Mouse (Mus musculus): ENCODE measurements around the gene 1700012P22Rik. TPM values are rescaled to one million over a fixed set of nuclear protein-coding genes. Genes with fewer than 3 reads are reported as not detected.

1700012P22Rik gene
- polyA plus RNA-seq, 1 experiment from 2014 or later, result not detected

- Histone ChIP-seq H3K79me2 (ENCODE audit: inconsistent target) (no peaks in the 10 kb centered on the region), H3K36me3 (ENCODE audit: inconsistent target) (no peaks in the 10 kb centered on the region), H3K4me3 (ENCODE audit: inconsistent target) (no peak overlapping the region), H3K27ac (no peak overlapping the region)
- 3% methylated on average over 17 of the region's 17 CpGs for WGBS (ENCODE audit: missing documents)
Observed at GRCm38 (mm10) chr4:144404456-144405086, 34.0 kb downstream of the 1700012P22Rik start.

DNA sequence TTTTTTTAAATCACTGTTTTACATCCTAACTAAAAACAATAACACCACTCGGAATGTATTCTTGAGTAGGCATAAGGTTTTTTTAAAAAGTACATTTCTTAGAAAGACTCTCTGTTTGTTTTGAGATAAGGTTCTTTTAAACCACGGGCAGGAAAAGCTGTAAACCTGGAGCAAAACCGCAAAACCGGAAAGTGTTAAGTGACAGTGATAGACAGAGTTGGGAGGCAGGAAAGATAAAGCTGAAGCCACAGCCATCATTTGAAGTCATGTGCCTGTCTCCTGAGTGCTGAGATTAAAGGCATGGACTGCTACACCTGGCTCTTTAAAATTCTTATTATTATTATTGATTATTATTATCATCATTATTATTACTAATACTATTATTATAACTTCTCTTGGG is 35.9 kb downstream of the 1700012P22Rik start:
- no peaks in the 10 kb centered on the region for H3K79me2 ChIP-seq (ENCODE audit: inconsistent target)
- 0% methylated on average over 4 of the region's 4 CpGs for WGBS (ENCODE audit: missing documents)
- no peak overlapping the region for H3K27ac ChIP-seq
- no peak overlapping the region for H3K4me3 ChIP-seq (ENCODE audit: inconsistent target)
- no peaks in the 10 kb centered on the region for H3K36me3 ChIP-seq (ENCODE audit: inconsistent target)

GRCm38 (mm10) chr4:144396316-144396715 is 42.3 kb downstream of the 1700012P22Rik start:
- WGBS (ENCODE audit: missing documents), result 89% methylated on average over 3 of the region's 3 CpGs
- Histone ChIP-seq H3K36me3 (ENCODE audit: inconsistent target) (no peaks in the 10 kb centered on the region), H3K4me3 (ENCODE audit: inconsistent target) (no peak overlapping the region), H3K27ac (no peak overlapping the region), H3K79me2 (ENCODE audit: inconsistent target) (no peaks in the 10 kb centered on the region)

- no peak within 1 kb of the TSS for H3K27ac ChIP-seq
- 80% methylated on average over 2 of the region's 2 CpGs for WGBS (ENCODE audit: missing documents)
- no peaks in the 10 kb centered on the region for H3K36me3 ChIP-seq (ENCODE audit: inconsistent target)
- H3K4me3 ChIP-seq (ENCODE audit: inconsistent target), result no peak within 1 kb of the TSS
- no peaks in the 10 kb centered on the region for H3K79me2 ChIP-seq (ENCODE audit: inconsistent target)
Observed at GRCm38 (mm10) chr4:144377911-144378310, 60.7 kb downstream of the 1700012P22Rik start, which contains the start of gene Pramef20. Pramef20 (minus strand) TSS chr4:144377933.

Other genes with a start within 250 kb of the 1700012P22Rik start
- not detected in 3 replicates for gene Oog2, start 248.1 kb downstream of the 1700012P22Rik start, polyA plus RNA-seq (2018)
- not detected in 3 replicates for gene C87977, start 225.5 kb downstream of the 1700012P22Rik start, polyA plus RNA-seq (2018)
- gene Pramel5, start 158.3 kb downstream of the 1700012P22Rik start, polyA plus RNA-seq (2018), result not detected in 3 replicates
- gene Gm13128, start 108.5 kb downstream of the 1700012P22Rik start, polyA plus RNA-seq (2018), result not detected in 3 replicates
- gene Gm13119, start 80.8 kb downstream of the 1700012P22Rik start, polyA plus RNA-seq (2018), result not detected in 3 replicates
- gene Pramef20, start 60.8 kb downstream of the 1700012P22Rik start, polyA plus RNA-seq (2018), result not detected in 3 replicates
- not detected in 3 replicates for gene Pramef12, start 30.3 kb downstream of the 1700012P22Rik start, polyA plus RNA-seq (2018)
- gene Gm9944, start 14.5 kb upstream of the 1700012P22Rik start, polyA plus RNA-seq (2018), result not detected in 3 replicates
- gene Aadacl3, start 25.0 kb upstream of the 1700012P22Rik start, polyA plus RNA-seq (2018), result not detected in 3 replicates
- gene 9430007A20Rik, start 81.0 kb upstream of the 1700012P22Rik start, polyA plus RNA-seq (2018), result not detected in 3 replicates
- not detected in 3 replicates for gene Gm13124, start 126.4 kb upstream of the 1700012P22Rik start, polyA plus RNA-seq (2018)
- gene Aadacl4, start 174.9 kb upstream of the 1700012P22Rik start, polyA plus RNA-seq (2018), result not detected in 3 replicates
- not detected in 3 replicates for gene Gm436, start 247.6 kb upstream of the 1700012P22Rik start, polyA plus RNA-seq (2018)

Measured in macrophage (primary cell).